Mouse (Mus musculus) thymus, adult 2 months (tissue): Measurements from ENCODE around the gene Tns2. TPM values are rescaled to one million over a fixed set of nuclear protein-coding genes. Genes with fewer than 3 reads are reported as not detected.

Source experiments
- DNase-seq: peaks from one replicate; pipeline ENCODE4 v3.0.0; 2021
- H3K27ac ChIP-seq: fragments of 200-500 bp; 2 replicates; pipeline ENCODE4 v1.5.1; 2012; ENCODE audit warnings: low read length, control low read depth; ENCODE audit not compliant: control insufficient read depth, insufficient read depth
- H3K27me3 ChIP-seq: fragments of 200-500 bp; 2 replicates; pipeline ENCODE4 v1.6.1; 2012; ENCODE audit warnings: mild to moderate bottlenecking, low read length, moderate library complexity, mixed read lengths; ENCODE audit not compliant: control insufficient read depth, insufficient read depth
- H3K36me3 ChIP-seq: fragments of 200-500 bp; 2 replicates; pipeline ENCODE4 v1.6.1; 2012; ENCODE audit warnings: mild to moderate bottlenecking, low read length, moderate library complexity; ENCODE audit not compliant: control insufficient read depth, insufficient read depth
- H3K4me1 ChIP-seq: fragments of 200-500 bp; replicated peaks from 2 replicates; pipeline ENCODE4 v1.6.1; 2012; ENCODE audit warnings: low read length; ENCODE audit not compliant: control insufficient read depth, insufficient read depth
- H3K4me3 ChIP-seq: fragments of 200-500 bp; 2 replicates; pipeline ENCODE4 v1.5.1; 2012; ENCODE audit warnings: mild to moderate bottlenecking, low read length, control low read depth, moderate library complexity; ENCODE audit not compliant: control insufficient read depth, insufficient read depth
- CTCF ChIP-seq: fragments of 200-500 bp; IDR thresholded peaks from 2 replicates; pipeline ENCODE4 v1.5.1; 2012; ENCODE audit warnings: mild to moderate bottlenecking, control low read depth, low read length, moderate library complexity, borderline replicate concordance; ENCODE audit not compliant: control insufficient read depth, poor library complexity, insufficient read depth; ENCODE audit errors: extremely low read depth
- POLR2A ChIP-seq: fragments of 200-500 bp; IDR thresholded peaks from 2 replicates; pipeline ENCODE4 v1.6.1; 2012; ENCODE audit warnings: mild to moderate bottlenecking, low read length, control low read depth, moderate library complexity; ENCODE audit not compliant: control insufficient read depth, poor library complexity, insufficient read depth; ENCODE audit errors: extremely low read depth
- WGBS: fragments of 180-500 bp; shearing (Covaris S2); methylation state at CpG from one replicate; pipeline ENCODE4 v1.1.7; 2018; 5-methylcytosine and 5-hydroxymethylcytosine counted together
- polyA plus RNA-seq: library from polyadenylated mRNA; depleted of rRNA; stranded (reverse); fragments of >200 nt; gene quantifications from 2 replicates; pipeline ENCODE4 v1.2.3, GENCODE M21; 2012; rRNA removed

Gene Tns2
- polyA plus RNA-seq, 1 experiment, result 26.4 TPM

- Histone ChIP-seq H3K27ac (no peak overlapping the region), H3K27me3 (no peaks in the 10 kb centered on the region), H3K36me3 (no peaks in the 10 kb centered on the region), H3K4me3 (no peak overlapping the region), H3K4me1 (peaks cover 15% of the 10 kb centered on the region)
- DNase-seq, result peak; percentile 9
- TF ChIP-seq CTCF (no peak), POLR2A (no peak)
- 75% methylated on average over 27 of the region's 27 CpGs for WGBS
Measured at GRCm38 (mm10) chr15:102160415-102161060, 60.3 kb downstream of the Tns2 start.

- H3K4me3 ChIP-seq, result no peak overlapping the region
- TF ChIP-seq POLR2A, result no peak
- TF ChIP-seq CTCF, result no peak
- H3K27me3 ChIP-seq, result no peaks in the 10 kb centered on the region
- peaks cover 19% of the 10 kb centered on the region for H3K4me1 ChIP-seq
- 36% methylated on average over 3 of the region's 3 CpGs for WGBS
- H3K27ac ChIP-seq, result 0 out of 2 replicates have a peak overlapping the region, but pooled peaks have one; percentile 5
- H3K36me3 ChIP-seq, result no peaks in the 10 kb centered on the region
- DNase-seq, result no peak
Measured at GRCm38 (mm10) chr15:102163900-102164693, 63.9 kb downstream of the Tns2 start.

- Histone ChIP-seq H3K27ac (peak overlapping the region; percentile 86), H3K36me3 (no peaks in the 10 kb centered on the region), H3K27me3 (no peaks in the 10 kb centered on the region), H3K4me3 (no peak overlapping the region), H3K4me1 (peaks cover 17% of the 10 kb centered on the region)
- TF ChIP-seq POLR2A, result no peak
- no peak for TF ChIP-seq CTCF
- WGBS, result 3% methylated on average over 6 of the region's 6 CpGs
- peak; percentile 42 for DNase-seq
Measured at GRCm38 (mm10) chr15:102165468-102166100, 65.4 kb downstream of the Tns2 start.

Other genes starting within 250 kb of the Tns2 start
- 1.1 and 1.7 TPM in 2 replicates for gene Krt1, start 249.6 kb upstream of the Tns2 start, polyA plus RNA-seq
- gene Krt77, start 230.7 kb upstream of the Tns2 start, polyA plus RNA-seq, result 2.6 and 2.7 TPM in 2 replicates
- 0.93 and 1.3 TPM in 2 replicates for gene Krt76, start 207.5 kb upstream of the Tns2 start, polyA plus RNA-seq
- gene Krt4, start 175.7 kb upstream of the Tns2 start, polyA plus RNA-seq, result 1.1 TPM in 2 replicates
- gene Krt79, start 160.1 kb upstream of the Tns2 start, polyA plus RNA-seq, result 1.7 and 1.8 TPM in 2 replicates
- 0.82 and 0.94 TPM in 2 replicates for gene Krt78, start 146.1 kb upstream of the Tns2 start, polyA plus RNA-seq
- gene Krt8, start 95.9 kb upstream of the Tns2 start, polyA plus RNA-seq, result 220 and 270 TPM in 2 replicates
- 197 and 219 TPM in 2 replicates for gene Krt18, start 72.2 kb upstream of the Tns2 start, polyA plus RNA-seq
- 99.3 and 108 TPM in 2 replicates for gene Eif4b, start 26.6 kb upstream of the Tns2 start, polyA plus RNA-seq
- gene Spryd3, start 35.8 kb downstream of the Tns2 start, polyA plus RNA-seq, result 40.8 and 43.1 TPM in 2 replicates
- 17.8 and 30.2 TPM in 2 replicates for gene Igfbp6, start 43.9 kb downstream of the Tns2 start, polyA plus RNA-seq
- 3.8 and 4.1 TPM in 2 replicates for gene Soat2, start 50.1 kb downstream of the Tns2 start, polyA plus RNA-seq
- gene Zfp740, start 102.8 kb downstream of the Tns2 start, polyA plus RNA-seq, result 69.6 and 71.9 TPM in 2 replicates
- 77.6 and 82.1 TPM in 2 replicates for gene Csad, start 104.3 kb downstream of the Tns2 start, polyA plus RNA-seq
- 72.6 and 82.8 TPM in 2 replicates for gene Itgb7, start 131.5 kb downstream of the Tns2 start, polyA plus RNA-seq
- gene Rarg, start 157.1 kb downstream of the Tns2 start, polyA plus RNA-seq, result 18.9 and 23.7 TPM in 2 replicates
- gene Gm9918, start 170.2 kb downstream of the Tns2 start, polyA plus RNA-seq, result 0.30 and 0.31 TPM in 2 replicates
- 87.9 and 92.5 TPM in 2 replicates for gene Mfsd5, start 179.0 kb downstream of the Tns2 start, polyA plus RNA-seq
- 51.5 and 55.6 TPM in 2 replicates for gene Espl1, start 195.9 kb downstream of the Tns2 start, polyA plus RNA-seq
- 76.0 and 93.2 TPM in 2 replicates for gene Pfdn5, start 225.7 kb downstream of the Tns2 start, polyA plus RNA-seq
- gene Myg1, start 231.3 kb downstream of the Tns2 start, polyA plus RNA-seq, result 104 and 105 TPM in 2 replicates